Mouse (Mus musculus) bone marrow, adult 2 months (tissue): Measurements from ENCODE around the gene Ndufc2. TPM values are rescaled to one million over a fixed set of nuclear protein-coding genes. Genes with fewer than 3 reads are reported as not detected.
"Not testable (repeated sequence)": the region's sequence is repeated elsewhere in the genome, so short reads cannot be mapped to it uniquely, and the experiment has no call there.

Experiments used
- H3K27ac ChIP-seq: fragments of 200-500 bp; 2 replicates; pipeline ENCODE4 v1.5.1; 2012; ENCODE audit warnings: low read depth, mild to moderate bottlenecking, control low read depth, inconsistent platforms, low read length; ENCODE audit not compliant: control insufficient read depth, poor library complexity, insufficient read depth
- H3K4me1 ChIP-seq: fragments of 200-500 bp; 2 replicates; pipeline ENCODE4 v1.6.1; 2011; ENCODE audit warnings: low read length; ENCODE audit not compliant: control insufficient read depth, insufficient read depth
- H3K4me3 ChIP-seq: fragments of 200-500 bp; replicated peaks from 2 replicates; pipeline ENCODE3; 2011; ENCODE audit warnings: mild to moderate bottlenecking, low read depth, low read length, control low read depth; ENCODE audit not compliant: control insufficient read depth
- CTCF ChIP-seq: fragments of 200-500 bp; IDR thresholded peaks from 2 replicates; pipeline ENCODE4 v1.5.1; 2011; ENCODE audit warnings: low read length, control low read depth; ENCODE audit not compliant: control insufficient read depth, insufficient read depth
- POLR2A ChIP-seq: fragments of 200-500 bp; IDR thresholded peaks from 2 replicates; pipeline ENCODE4 v1.6.1; 2011; ENCODE audit warnings: low read depth, mild to moderate bottlenecking, control low read depth, low read length, borderline replicate concordance; ENCODE audit not compliant: control insufficient read depth
- WGBS: fragments of 180-500 bp; shearing (Covaris S2); methylation state at CpG from one replicate; pipeline ENCODE4 v1.1.7; 2018; 5-methylcytosine and 5-hydroxymethylcytosine counted together
- polyA plus RNA-seq: library from polyadenylated mRNA; stranded (reverse); fragments of >200 nt; gene quantifications from 2 replicates; pipeline ENCODE4 v1.2.4, GENCODE M21; 2011; ENCODE audit warnings: low replicate concordance; ENCODE audit not compliant: missing spikeins, insufficient read depth, insufficient read length

Ndufc2 gene
- polyA plus RNA-seq, 1 experiment = 53.4 TPM

DNA sequence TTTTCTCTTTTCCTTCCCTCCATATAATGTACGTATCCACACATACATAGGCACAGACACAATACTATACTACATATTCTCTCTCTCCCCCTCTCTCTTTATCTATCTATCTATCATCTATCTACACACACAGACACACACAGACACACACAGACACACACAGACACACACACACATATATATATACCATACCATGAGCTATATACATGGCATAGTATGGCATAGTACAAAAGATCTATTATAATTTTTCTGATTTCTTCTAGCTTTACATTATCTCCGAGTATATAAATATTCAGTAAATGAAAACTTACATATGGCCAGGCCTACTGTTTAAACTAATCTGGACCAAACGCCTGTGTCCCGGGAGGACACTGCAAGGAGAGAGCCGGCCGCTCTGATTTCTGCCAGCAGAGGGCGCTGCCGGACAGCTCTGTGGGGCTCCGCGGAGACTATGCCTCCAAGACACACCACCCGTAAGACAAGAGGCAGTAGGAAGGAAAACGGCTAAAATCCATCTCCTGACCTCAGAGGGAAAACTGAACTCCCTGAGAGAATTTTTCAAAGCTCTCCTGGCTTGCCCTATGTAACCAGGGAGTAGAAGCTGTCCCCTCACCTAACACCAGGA lies 24.9 kb downstream of the Ndufc2 start:
- 7% methylated on average over 12 of the region's 12 CpGs for WGBS
- H3K4me1 ChIP-seq = no peaks in the 10 kb centered on the region
- H3K4me3 ChIP-seq = no peak overlapping the region
- H3K27ac ChIP-seq = no peak overlapping the region
- peak; percentile 90 for TF ChIP-seq CTCF
- TF ChIP-seq POLR2A = 0 out of 2 replicates have a peak, but pooled peaks have one; percentile 17

GRCm38 (mm10) chr7:97426566-97426965 lies 26.8 kb downstream of the Ndufc2 start:
- H3K4me3 ChIP-seq = no peak overlapping the region
- H3K4me1 ChIP-seq = no peaks in the 10 kb centered on the region
- TF ChIP-seq CTCF = no peak
- no peak for TF ChIP-seq POLR2A
- no peak overlapping the region for H3K27ac ChIP-seq
- 71% methylated on average over 6 of the region's 6 CpGs for WGBS

DNA sequence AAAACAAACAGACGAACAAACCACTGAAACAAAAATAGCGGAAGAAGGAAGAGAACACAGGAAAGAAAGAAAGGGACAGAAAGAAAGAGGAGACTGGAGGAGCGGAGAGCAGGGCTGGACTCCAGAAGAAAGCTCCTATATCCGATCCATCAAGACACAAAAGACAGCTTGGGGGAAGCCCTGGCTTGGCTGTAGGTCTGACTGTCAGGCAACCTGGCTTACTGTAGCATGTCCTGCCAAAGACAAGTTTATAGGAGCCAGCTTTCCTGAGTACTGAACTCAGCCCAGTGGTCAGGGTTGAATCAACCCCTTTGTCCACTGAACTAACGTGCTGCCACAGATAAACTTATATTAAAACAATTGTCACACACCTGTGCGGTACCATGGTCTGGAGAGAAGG lies 27.5 kb downstream of the Ndufc2 start:
- Histone ChIP-seq H3K27ac (no peak overlapping the region), H3K4me1 (no peaks in the 10 kb centered on the region), H3K4me3 (no peak overlapping the region)
- TF ChIP-seq POLR2A = no peak
- TF ChIP-seq CTCF = no peak
- 83% methylated on average over 6 of the region's 6 CpGs for WGBS

DNA sequence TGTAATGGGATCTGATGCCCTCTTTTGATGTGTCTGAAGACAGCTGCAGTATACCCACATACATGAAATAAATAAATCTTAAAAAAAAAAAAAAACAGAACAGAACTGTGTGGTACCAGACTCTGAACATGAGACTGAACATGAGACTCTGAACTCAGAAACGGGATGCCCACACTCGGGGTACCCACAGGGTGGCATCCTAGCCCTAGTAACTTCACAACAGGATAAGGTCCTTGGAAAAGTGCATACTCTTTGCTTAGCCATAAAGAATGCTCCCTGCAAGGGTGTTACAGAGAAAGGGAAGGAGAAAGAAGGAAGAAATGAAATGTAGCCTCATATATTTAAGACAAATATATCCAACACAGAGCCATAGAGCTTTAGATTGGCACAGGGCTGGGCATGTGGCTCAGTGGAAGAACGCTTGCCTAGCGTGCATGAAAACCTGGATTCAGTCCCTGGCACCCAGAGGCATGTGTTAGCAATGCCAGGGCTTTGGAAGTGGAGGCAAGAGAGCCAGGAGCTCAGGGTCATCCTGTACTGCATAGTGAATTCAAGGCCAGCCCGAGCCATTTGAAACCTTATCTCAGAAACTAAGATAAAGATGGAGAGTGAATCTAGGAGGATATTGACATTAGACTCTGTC lies 28.1 kb downstream of the Ndufc2 start:
- WGBS = 71% methylated on average over 5 of the region's 5 CpGs

GRCm38 (mm10) chr7:97429705-97430104 lies 29.9 kb downstream of the Ndufc2 start:
- 21% methylated on average over 5 of the region's 5 CpGs for WGBS
- Histone ChIP-seq H3K4me3 (no peak overlapping the region), H3K27ac (peak overlapping the region; percentile 13; the same call in 1 of the 2 replicates), H3K4me1 (no peaks in the 10 kb centered on the region)
- TF ChIP-seq POLR2A (no peak), CTCF (no peak)

More for the DNA sequence above, 28.1 kb downstream of the Ndufc2 start:
- Histone ChIP-seq H3K4me1 (no peaks in the 10 kb centered on the region), H3K27ac (no peak overlapping the region), H3K4me3 (no peak overlapping the region)
- TF ChIP-seq CTCF (0 out of 2 replicates have a peak, but pooled peaks have one; percentile 17), POLR2A (no peak)

- not testable (repeated sequence) for H3K4me3 ChIP-seq, H3K27ac ChIP-seq, H3K4me1 ChIP-seq
- WGBS = 81% methylated on average over 3 of the region's 3 CpGs
Observed at GRCm38 (mm10) chr7:97433517-97433916, 33.7 kb downstream of the Ndufc2 start.

GRCm38 (mm10) chr7:97434517-97434916 lies 34.7 kb downstream of the Ndufc2 start:
- 62% methylated on average over 10 of the region's 10 CpGs for WGBS
- no peak overlapping the region for H3K27ac ChIP-seq
- no peak for TF ChIP-seq CTCF
- TF ChIP-seq POLR2A = no peak
- H3K4me3 ChIP-seq = no peak overlapping the region
- no peaks in the 10 kb centered on the region for H3K4me1 ChIP-seq

GRCm38 (mm10) chr7:97438986-97439385 lies 39.2 kb downstream of the Ndufc2 start:
- no peaks in the 10 kb centered on the region; the same call in 1 of the 2 replicates for H3K4me1 ChIP-seq
- H3K4me3 ChIP-seq = no peak overlapping the region
- TF ChIP-seq POLR2A = no peak
- no peak for TF ChIP-seq CTCF
- H3K27ac ChIP-seq = no peak overlapping the region
